Mouse (Mus musculus): ENCODE results near the gene Zfyve28.

Zfyve28 gene

DNA sequence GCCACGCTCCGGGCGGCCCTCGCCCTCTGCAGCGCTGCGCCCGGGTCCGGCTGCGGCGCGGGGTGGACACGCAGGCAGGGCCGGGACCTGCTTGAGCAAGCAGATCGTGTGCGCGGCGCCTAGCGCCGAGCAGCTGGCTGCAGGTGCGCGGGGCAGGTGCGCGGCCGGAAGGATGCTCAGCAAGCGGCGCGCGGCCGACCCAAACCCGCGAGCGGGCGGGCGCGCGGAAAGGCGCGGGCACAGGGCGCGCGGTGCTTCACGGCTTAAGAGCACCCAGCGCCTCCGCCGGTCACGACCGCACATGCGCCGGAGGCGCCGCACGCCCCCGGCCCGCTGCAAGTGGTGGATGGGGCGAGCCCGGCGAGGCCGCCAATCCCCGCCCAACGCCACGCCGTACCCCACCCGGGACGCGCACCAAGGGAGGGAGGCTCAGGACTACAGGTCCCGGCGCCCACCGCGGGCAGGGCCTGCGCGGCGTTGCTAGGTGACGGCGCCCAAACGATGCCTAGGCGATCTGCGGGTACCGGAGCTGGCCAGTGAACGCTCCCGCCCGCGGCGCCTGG is at the start of gene Zfyve28, which contains the start of gene Cfap99:
Zfyve28 (minus strand) TSS at position 296 of the 563 bp plus-strand sequence.
Cfap99 (plus strand) TSS at position 447 of the 563 bp plus-strand sequence.
- DNase-seq (ENCODE audit: low read depth), result peak; percentile 54

DNA sequence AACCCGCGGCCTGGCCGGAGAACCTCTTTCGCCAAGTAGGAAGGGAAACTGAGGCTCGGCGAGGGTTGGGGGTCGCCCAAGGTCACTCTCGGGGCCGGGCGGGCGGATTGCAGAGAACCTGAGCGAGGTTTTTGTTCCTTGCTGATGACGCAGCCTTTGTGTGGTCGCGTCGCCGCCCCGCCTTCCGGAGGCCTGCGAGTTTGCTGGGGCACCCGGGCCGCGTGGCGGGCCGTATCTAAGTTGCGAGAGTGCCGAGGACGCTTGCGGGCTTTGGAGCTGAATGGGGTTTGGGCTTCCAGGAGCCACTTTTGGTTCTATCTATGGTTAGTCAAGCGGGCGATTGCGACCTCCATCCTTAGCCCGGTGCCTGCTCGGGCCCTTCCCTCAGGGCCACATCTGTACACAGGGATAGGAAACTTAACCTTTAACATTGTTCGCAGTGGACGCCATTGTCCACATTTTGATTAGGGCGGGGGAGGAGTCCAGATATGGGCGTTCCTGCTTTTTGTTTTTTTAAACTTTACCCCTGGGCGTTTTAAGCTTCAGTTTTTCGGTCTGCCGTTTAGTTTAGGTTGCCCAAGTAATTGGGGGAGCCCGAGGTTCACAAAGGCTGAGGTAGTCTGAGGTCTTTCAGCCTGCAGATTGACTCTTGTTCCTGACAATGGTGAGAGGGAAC is 48.7 kb upstream of the Zfyve28 start:
- peak; percentile 56 for DNase-seq (ENCODE audit: low read depth)

DNA sequence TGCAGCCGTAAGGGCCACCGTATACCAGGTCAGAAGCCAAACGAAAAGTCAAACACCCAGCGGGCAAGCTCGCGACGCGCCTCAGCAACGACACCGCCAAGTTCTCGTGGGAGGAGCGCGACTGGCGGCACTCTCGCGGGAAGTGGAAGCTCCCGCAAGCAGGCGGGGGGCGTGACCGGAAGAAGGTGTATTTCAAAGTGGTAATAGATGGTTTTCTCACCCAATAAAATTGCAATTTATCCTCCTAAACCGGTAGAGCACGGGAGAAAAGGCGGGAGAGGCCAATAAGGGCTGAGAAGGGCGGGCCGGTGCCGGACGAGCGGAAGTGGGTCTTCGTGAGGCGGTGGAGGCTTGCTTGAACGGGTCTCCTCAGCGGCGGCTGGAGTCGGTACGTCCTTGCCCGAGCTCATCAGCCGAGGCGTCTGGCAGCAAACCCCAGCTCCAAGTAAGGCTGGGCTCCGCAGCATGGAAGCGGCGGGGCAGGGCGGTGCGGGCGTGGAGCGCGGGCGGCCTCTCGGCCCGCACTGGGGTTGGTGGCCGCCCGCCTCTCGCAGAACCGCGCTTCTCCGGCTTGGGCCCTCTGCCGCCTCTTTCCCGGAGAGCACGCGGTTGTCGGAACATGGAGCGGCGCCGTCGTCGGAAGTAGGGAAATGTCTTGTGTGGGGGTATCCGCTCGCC is 48.0 kb upstream of the Zfyve28 start, which contains the start of gene Rnf4:
Rnf4 (plus strand) TSS at position 193 of the 678 bp plus-strand sequence.
- DNase-seq (ENCODE audit: low read depth), result peak; percentile 97

DNA sequence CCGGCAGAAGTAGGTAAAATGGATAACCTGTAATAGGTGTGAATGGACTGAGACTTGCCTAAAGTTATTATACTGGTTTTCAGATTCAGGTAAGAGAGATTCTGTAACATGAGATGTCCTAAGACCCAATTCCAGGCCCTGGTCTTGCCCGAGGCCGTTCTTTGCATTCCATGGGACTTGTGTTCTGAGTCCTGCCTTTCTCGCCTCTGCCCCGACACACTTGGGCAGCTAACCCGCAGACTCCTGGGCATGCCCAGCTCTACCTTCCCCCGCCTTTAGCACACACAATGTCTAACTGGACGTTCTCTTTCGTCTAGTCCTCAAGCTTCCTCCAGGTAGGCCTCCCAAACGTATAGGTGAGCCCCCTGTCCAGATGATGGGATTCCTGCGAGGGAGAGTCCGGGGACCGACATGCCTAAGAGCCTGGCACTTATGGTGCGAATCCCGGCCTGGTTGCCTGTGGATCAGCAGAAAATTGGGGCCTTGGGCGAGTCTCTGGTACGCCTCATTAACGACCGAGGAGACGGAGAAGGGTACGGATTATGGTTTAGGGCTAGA is 47.4 kb upstream of the Zfyve28 start:
- DNase-seq (ENCODE audit: low read depth), result peak; percentile 25

DNA sequence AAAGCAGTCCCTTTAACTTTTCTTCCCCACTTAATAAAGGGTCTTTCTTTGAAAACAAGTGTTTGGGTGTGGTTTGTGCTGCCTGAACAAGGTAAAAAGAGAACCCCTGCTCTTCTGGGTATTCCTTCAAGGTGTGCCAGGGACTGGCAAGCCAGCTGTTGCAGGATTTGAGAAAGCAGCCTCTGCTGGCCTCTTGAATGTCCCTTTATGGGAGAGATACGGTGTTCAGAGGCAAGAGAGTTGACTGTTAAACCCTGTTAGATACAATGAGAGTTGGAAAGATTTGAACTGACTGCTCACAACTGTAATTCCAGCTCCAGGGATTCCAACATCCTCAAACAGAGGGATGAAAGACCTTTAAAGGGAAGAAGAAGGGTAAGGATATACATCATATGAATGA is 45.8 kb upstream of the Zfyve28 start:
- no peak for DNase-seq (ENCODE audit: low read depth)

DNA sequence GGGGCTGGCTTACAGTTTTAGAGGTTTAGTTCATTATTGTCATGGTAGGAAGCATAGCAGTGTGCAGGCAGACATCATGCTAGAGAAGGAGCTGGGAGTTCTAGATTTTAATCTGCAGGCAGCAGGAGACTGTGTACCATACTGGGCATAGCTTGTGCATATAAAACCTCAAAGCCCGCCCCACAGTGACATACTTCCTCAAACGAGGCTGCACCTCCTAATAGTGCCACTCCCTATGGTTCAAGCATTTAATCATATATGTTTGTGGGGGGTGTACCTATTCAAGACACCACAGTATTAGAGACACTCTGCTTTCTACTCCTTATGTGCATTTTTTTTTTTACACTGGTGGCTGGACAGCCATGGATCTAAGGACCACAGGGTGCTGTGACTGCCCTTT is 41.9 kb upstream of the Zfyve28 start:
- no peak for DNase-seq (ENCODE audit: low read depth)

DNA sequence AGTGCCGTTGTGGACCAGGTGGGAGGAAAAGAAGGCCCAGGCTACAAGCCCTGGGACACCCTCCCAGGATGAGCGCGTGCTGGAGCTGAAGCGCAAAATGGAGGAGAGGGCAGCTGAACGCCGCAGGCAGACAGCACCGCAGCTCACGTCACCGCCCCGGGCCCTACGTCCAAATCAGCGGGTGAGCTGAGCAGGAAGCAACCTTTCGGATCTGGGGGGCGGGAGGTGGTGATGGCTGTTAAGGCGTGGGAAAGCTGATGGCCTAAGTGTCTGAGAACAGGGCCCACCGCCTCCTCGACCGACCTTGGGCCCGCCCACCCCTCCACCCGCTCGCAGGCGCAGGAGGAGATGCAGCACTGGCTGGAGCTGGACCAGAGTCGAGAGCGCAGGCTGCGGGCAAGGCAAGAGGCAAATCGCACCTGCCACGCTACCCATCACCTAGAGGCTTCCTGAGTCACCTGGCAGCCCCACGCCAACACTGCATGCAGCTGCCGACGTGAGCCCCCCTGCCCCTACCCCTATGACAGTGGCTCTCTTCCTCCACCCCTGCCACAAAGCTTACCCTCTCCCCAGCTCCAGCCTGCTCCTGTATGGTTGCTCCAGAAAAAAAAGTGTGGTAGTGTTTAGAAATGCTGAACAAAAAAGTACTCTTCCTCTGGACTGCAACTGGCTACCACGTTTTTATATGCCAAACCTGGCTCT is 38.8 kb upstream of the Zfyve28 start:
- no peak for DNase-seq (ENCODE audit: low read depth)

DNA sequence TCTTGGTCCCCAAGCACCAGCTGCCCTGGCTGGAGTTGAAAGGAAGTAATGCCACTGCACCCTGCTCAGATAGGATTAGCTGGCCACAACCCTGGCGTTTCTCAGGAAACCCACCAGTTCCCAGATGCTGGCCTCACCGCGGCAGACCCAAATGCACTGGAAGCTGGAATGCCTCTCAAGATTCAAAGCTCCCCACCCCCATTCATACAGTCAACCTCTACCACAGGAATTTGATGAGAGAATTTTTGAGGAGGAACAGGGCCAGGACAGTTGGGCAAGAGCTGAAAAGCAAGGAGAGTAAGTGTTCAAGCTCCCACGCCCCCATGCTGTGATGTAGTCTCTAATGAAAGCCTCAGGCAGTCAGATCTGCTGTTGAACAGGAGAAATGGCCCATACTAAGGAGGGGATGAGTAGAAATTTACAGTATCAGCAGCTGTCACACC is 38.0 kb upstream of the Zfyve28 start:
- DNase-seq (ENCODE audit: low read depth), result no peak

DNA sequence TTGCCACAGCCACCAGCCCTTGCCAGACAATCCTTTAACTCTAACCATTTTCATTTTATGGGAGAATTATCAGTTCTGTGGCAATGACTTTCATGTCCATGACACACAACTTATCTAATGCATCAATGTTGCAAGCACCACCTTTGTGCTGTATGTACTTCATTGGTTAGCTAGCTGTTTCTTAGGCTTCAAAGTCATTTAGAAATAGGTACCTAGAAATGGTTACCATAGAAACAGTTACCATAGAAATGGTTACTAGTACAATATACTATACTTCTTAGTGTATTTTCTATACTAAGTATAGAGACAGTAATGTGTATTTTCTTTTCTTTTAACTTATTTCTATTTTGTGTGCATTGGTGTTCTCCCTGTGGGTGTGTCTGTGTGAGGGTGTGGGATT is 37.0 kb upstream of the Zfyve28 start:
- no peak for DNase-seq (ENCODE audit: low read depth)

DNA sequence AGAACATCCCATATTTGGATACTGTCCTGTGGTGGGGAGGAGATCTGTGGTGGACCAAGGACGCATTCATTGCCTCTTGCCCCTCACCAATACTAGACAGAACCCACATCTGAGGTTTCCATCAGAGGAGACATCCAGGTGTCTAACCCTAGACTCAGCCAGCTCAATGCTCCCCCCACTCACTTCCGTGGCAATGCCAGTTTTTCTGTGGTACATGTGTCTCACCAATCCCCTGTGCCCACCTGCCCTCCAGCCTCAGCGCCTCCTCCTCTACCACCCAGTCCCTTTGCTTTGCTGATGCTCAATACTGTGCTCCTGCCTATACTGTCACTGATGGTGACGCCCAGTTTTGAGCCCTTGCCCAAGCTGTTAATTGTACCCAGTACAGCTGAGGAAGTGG is 33.0 kb upstream of the Zfyve28 start:
- no peak for DNase-seq (ENCODE audit: low read depth)

DNA sequence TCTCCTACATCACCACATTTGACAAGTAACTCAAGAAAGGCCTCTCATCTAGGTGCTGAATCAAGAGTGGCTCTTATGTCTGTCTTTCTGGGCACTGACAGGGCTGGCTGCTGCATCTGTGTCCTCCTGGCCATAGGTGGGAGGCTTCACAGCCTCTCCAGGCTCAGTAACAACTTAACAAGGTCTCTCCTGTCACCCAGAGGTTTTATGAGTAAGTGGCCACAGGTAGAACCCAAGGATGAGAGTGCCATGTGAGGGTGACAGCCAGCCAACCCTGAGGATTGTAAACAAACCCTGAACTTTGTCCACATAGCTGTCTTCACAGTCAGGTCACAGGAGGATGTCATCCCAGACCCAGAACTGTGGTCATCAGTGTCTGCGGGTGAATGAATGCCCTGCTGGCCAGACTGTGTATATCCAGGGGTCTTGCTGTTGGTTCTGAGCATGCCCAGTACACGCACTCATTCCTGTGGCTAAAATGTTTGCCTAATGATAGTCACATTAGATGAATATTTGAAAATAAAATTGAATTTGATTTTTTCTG is 31.3 kb upstream of the Zfyve28 start:
- no peak for DNase-seq (ENCODE audit: low read depth)

DNA sequence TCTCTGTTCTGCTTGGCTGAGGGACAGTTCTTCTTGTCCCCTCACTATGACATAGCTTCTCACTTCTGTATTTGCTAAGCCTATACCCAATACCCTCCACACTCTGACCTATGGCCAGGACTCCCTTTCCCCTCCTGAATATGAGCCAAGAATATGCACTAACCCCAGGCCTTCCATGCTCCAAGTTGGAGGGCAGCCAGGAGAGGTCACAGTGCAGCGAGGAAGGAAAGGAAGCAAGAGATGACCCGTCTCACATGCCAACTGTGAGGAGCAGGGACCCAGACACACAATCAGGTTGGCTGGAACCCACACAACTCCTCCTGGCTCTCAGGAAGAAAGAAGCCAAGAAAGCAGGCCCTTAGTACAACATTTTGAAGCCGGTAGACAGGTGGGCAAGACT is 20.8 kb upstream of the Zfyve28 start:
- no peak for DNase-seq (ENCODE audit: low read depth)

DNA sequence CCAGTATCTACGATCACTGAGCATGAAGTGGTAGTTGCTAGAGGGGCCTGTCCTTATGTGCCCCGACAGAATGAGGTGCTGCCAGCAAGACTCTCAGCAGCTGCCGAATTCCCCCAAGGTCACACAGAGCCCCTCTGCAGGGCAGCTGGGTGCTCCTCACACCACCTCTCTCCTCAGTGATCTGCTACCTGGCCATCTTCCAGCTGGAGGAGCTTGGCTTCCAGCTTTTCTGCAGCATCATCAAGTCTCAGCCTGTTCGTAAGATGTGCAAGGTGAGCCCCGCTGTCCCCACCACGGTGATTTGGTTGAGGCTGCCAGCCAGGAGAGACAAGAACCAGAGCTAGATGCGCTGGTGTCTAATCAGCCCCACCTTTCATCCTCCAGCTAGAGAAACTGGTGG is 14.1 kb upstream of the Zfyve28 start:
- DNase-seq (ENCODE audit: low read depth), result no peak

DNA sequence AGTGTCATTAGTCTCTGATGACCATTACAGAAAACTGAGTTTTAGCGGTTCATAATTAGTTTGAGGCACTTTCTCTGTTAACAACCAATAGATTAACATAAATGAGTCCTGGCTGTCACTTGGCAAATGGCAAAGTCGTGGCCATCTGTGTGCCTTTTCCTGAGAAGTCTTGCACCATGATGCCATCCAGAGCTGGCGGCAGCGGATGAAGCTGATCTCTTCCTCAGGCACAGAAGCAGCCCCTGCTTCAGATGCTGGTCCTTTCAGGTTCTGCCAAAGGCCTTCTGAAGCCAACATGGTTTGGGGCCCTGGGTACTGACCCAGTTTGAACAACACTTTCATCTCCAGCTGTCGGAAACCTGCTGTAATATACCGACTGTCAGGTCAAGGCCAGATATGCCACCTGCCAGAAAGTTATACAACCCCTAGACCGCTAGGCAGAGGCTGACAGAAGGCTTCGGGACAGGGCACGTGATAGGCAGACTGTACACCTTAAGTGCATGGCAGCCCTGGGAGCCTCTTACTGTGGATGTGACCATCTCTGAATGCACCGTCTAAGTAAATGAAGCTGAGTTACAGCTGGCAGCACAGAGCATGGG is 10.8 kb upstream of the Zfyve28 start:
- no peak for DNase-seq (ENCODE audit: low read depth)

DNA sequence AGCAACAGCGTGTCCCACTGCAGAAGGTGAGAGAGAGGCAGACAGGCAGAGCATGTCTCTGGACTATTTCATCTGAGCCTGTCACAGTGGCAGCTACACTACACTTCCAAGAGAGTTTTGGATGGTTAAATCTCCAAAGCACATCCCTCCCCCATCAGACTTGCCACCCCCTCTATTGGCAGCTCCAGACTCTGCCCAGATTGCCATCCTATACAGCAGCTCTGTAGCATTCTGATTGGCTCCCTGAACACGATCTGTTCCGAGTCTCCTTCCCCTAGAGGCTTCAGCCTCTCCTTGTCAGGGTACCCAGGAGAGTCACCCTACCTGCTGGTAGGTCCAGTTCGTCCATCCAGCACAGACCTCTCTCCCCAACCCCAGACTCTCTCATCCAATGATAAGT is 9.8 kb upstream of the Zfyve28 start:
- DNase-seq (ENCODE audit: low read depth), result no peak

DNA sequence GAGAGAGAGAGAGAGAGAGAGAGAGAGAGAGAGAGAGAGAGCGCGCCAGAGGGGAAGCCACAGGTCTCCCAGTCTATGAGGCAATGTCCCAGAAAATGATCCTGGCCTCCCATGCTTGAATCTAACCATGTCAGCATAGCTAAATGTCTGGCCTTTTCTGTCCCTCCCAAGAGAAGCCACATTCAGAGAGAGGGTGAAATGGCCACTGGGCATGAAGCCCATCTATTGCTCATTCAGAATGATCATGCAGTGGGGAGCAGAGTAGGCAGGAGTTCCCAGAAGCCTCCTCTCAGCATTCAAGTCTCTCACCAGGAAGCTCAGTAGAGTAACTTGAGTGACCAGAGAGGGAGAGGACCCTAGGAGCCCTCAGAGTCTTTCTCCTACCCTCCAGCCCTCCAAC is 6.9 kb upstream of the Zfyve28 start:
- no peak for DNase-seq (ENCODE audit: low read depth)

DNA sequence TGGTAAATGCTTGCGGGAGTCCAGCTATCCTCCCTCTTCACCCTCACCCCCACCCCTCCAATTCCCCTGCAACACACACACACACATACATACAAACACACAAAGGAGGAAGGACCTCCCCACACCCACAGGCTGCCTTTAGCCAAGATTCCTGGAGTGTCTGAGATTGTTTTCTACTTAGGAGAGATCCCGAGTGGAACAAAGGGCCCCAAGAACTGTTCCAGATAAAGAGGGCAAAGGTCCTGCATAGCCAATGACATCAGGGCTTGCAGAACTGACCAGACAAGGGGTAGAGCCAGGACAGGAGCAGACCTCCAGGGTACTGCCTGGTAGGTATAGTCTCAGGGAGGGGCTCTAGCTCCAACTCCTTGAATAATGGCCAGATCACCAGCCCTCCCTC is 6.4 kb upstream of the Zfyve28 start:
- no peak for DNase-seq (ENCODE audit: low read depth)

DNA sequence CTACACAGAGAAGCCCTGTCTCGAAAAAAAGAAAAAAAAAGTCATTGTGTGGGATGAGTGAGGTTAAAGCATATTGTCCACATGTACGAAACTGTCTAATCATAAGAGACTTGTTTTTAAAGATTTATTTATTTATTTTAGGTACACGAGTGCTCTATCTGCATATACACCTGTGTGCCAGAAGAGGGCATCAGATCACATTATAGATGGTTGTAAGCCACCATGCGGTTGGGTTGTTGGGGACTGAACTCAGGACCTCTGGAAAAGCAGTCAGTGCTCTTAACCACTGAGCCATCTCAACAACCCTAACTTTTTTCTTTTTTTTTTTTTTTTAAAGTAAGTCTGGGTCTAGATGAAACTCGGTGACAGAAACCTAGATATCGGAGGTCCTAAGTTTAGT is 5.1 kb upstream of the Zfyve28 start:
- no peak for DNase-seq (ENCODE audit: low read depth)

DNA sequence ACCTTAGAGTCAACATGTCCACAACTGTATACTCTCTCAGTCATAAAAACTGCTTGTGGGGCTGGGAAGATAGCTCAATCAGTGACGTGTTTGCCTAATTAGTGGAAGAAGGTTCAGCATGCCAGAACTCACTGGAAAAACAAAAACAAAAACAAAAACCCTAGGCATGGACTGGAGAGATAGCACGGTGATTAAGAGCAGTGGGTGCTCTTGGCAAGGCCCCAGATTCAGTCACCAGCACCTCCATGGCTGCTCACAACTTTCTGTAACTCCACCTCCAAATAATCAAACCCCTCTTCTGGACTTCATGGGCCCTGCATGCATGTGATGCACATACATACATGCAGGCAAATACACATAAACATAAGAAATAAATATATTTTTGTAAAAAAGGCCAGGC is 1.0 kb upstream of the Zfyve28 start:
- DNase-seq (ENCODE audit: low read depth), result no peak

DNA sequence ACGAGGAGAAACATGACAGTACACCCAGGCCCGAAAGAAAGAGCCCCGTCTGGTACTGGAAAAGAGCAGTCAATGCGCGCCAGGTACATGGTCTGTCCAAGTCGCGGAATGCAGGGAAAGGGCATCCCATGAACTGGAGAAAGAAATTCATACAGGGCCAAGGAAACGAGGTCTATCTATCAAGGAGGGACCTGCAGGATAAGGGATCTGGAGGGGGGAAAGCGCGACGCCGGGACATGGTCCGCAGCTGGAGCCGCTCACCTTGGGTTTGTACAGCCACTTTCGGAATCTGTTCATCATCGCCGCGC is 457 bp downstream of the Zfyve28 start:
- no peak for DNase-seq (ENCODE audit: low read depth)

DNA sequence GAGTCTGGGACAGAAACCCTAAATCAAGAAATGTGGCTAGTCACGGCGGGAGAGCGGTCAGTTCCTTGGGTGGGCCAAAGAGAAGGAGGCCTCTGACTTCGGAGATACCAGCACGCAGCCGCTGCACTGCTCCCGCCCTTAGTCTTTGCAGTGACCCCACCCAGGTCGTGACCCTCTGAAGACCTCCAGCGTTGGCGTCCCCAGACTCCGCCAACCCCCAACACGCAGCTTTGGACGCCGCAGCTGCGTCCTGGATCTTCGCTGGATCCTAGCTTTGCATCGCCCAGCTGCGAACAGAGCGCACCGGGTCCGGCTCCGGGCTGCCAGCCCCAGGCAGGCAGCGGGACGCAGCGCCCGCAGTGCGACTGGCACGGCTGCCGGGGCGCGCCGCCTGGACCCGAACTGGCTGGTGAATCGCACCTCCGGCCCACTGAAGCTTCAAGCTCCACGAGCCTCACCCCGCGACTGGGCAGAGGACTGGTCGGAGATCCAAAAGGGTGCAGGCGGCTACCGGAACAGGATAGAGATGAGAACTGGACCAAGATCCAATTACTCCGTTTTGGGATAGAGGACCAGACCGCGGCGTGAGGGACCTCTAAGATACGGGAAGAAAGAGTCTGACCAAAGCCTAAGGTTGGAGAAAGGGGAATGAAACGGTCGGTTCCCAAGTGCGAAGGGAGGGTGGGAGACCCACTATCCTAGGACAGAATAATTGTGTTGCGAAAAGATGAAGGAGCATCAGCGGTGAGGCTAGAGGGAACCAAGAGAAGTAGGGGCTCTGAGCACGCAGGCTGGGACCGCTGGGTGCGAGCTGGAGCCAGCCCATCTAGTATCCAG is 1.0 kb downstream of the Zfyve28 start:
- no peak for DNase-seq (ENCODE audit: low read depth)

Data from c-Kit-positive CD71-negative TER-119-negative erythroid progenitor cells, embryonic 14.5 days (primary cell).